Mouse (Mus musculus) adrenal gland, postnatal 0 days (tissue): Measurements from ENCODE around the gene 1700019D03Rik. TPM values are rescaled to one million over a fixed set of nuclear protein-coding genes. Genes with fewer than 3 reads are reported as not detected.

ENCODE experiments used
- polyA plus RNA-seq: library from polyadenylated mRNA; unstranded; fragments of >200 nt; fragmentation: Nextera tagmentation; extraction: Ambion mirVana; gene quantifications from 2 replicates; pipeline ENCODE4 v1.2.1, GENCODE M21; 2015

The 1700019D03Rik gene
- polyA plus RNA-seq, result 1.7 and 1.8 TPM in 2 replicates

DNA sequence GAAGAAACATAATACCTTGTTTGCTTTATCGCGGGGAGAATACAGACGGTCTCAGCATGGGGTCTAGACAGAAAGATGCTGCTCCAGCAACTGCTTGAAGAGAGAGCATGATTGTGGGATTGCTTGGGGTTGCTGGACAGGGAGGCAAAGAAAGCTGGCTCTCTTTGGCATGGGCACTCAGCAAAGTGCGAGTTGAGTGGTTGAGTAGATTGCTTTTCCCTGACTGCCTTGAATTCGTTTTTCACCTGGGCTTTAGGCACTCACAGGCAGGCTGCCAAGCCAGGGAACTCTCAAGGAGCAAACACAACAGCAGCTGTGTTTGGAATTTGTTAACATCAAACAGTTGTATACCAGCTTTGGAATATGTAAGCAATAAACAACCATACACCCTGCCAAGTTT, at the start of gene 1700019D03Rik:
TSS of gene 1700019D03Rik (minus strand) at position 101 of the 400 bp plus-strand sequence.

DNA sequence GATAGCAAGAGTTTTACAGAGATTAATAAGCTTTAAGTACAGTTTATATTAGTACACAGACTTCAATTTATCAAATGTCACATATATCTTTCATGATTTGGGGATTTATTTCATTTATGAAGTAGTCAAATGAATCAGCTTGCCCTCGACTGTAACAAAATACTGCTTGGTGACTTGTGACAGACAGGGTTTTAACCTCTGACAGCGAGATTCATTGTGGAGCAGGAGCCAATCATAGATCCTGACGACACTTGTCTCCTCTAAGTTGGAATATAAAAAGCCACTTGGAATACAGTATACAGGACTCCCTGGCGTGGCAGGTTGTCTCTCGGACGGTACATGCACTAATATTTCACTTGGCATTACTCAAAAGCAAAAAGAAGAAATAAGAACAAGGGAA, 41.4 kb upstream of the 1700019D03Rik start, which contains the start of gene Mstn:
TSS of gene Mstn (plus strand) at position 301 of the 400 bp plus-strand sequence.

Other genes starting within 250 kb of the 1700019D03Rik start
- gene Inpp1, start 202.5 kb downstream of the 1700019D03Rik start, polyA plus RNA-seq, result 13.9 and 16.5 TPM in 2 replicates
- 42.4 and 45.3 TPM in 2 replicates for gene Hibch, start 175.2 kb downstream of the 1700019D03Rik start, polyA plus RNA-seq
- gene Mstn, start 41.5 kb upstream of the 1700019D03Rik start, polyA plus RNA-seq, result not detected in 2 replicates
- not detected in 2 replicates for gene 1700019A02Rik, start 167.5 kb upstream of the 1700019D03Rik start, polyA plus RNA-seq